Mouse (Mus musculus) kidney, adult 2 months (tissue): ENCODE measurements at regions not wholly inside any gene's neighbourhood (a gene's known extent, or its start where the extent isn't known, plus 50 kb on each side); places are given as distances from the start of the nearest gene placed in this dataset.

Source experiments
- CTCF ChIP-seq: fragments of 200-500 bp; conservative IDR thresholded peaks from 2 replicates; pipeline ENCODE4 v1.5.1; 2011; ENCODE audit warnings: low read depth, mild to moderate bottlenecking, control low read depth, low read length, moderate library complexity, mixed read lengths; ENCODE audit not compliant: insufficient read depth, insufficient read length
- POLR2A ChIP-seq: fragments of 200-500 bp; IDR thresholded peaks from one replicate; pipeline ENCODE4 v1.6.1; 2011; ENCODE audit warnings: low read depth, low read length, control low read depth

GRCm38 (mm10) chr10:46071220-46071619 is 493.6 kb downstream of the Hace1 start:
- TF ChIP-seq CTCF = no peak
- no peak for TF ChIP-seq POLR2A
